Mouse (Mus musculus) heart, embryonic 10.5 days (tissue): ENCODE data around the gene Scml4. TPM values are rescaled to one million over a fixed set of nuclear protein-coding genes. Genes with fewer than 3 reads are reported as not detected.
A peak's percentile ranks its signal among the peaks of the same experiment; 100 is the strongest.

Experiments
- DNase-seq: peaks from one replicate; pipeline ENCODE4 v3.0.0-alpha.2; 2017; ENCODE audit warnings: low spot score
- H3K27ac ChIP-seq: fragments of 300-500 bp; sonication (generic); 2 replicates; pipeline ENCODE4 v1.5.1; 2016; ENCODE audit warnings: mild to moderate bottlenecking
- H3K27me3 ChIP-seq: fragments of 300-500 bp; sonication (generic); 2 replicates; pipeline ENCODE4 v1.6.1; 2016; ENCODE audit warnings: mild to moderate bottlenecking; ENCODE audit not compliant: poor library complexity, insufficient read depth, severe bottlenecking
- H3K36me3 ChIP-seq: fragments of 300-500 bp; sonication (generic); 2 replicates; pipeline ENCODE4 v1.6.1; 2016; ENCODE audit warnings: mild to moderate bottlenecking, moderate library complexity
- H3K4me1 ChIP-seq: fragments of 300-500 bp; sonication (generic); 2 replicates; pipeline ENCODE4 v1.6.1; 2016; ENCODE audit warnings: mild to moderate bottlenecking
- H3K4me3 ChIP-seq: fragments of 300-500 bp; sonication (generic); 2 replicates; pipeline ENCODE4 v1.5.1; 2016; ENCODE audit warnings: mild to moderate bottlenecking, moderate library complexity
- H3K9me3 ChIP-seq: fragments of 300-500 bp; sonication (generic); 2 replicates; pipeline ENCODE4 v1.6.1; 2016; ENCODE audit warnings: mild to moderate bottlenecking, moderate library complexity
- WGBS: fragments of 180-500 bp; shearing (Covaris S2); methylation state at CpG from one replicate; pipeline ENCODE4 v1.1.7; 2016; 5-methylcytosine and 5-hydroxymethylcytosine counted together
- polyA plus RNA-seq: library from polyadenylated mRNA; unstranded; fragments of >200 nt; fragmentation: Nextera tagmentation; extraction: Ambion mirVana; gene quantifications from 2 replicates; pipeline ENCODE4 v1.2.1, GENCODE M21; 2016

Gene Scml4
- polyA plus RNA-seq, 1 experiment from 2014 or later = 1.0 TPM

DNA sequence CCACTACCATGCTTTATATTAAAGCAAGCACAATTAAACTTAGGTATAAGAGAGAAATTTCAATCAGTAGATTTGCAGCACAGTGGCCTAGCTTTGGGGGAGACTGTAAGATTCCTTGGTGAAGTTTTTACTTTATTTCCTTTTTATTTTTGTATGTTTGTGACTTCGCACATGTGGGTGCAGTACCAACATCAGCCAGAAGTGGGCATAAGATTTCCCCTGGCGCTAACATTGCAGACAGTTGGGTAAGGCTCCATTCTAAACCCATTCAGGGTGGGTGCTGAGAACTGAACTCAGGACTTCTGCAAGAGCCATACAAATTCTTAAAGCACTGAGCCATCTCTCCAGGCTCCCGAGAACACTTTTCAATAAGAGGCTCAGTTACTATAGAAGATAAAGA is 82.1 kb downstream of the Scml4 start:
- no peaks in the 10 kb centered on the region for H3K9me3 ChIP-seq
- no peak for DNase-seq
- 78% methylated on average over 3 of the region's 3 CpGs for WGBS

DNA sequence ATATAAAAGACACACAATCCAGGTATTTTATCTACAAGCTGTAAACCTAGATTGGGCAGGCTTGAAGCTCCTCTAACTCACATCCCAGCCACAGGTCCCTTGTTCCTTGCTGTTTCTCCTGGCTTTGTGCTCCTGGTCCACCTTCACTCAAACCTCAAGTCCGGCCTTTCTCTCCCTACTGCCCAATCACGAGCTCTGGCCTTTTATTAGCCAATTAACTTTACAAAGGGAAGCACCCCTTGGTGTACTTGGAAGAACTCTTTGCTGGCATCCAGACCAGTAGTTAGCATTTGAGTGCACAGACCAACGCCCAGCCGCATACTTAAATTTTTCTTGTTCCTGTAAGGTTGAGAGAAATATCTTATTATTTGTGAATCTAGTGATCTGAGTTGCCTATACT is 85.1 kb downstream of the Scml4 start:
- Histone ChIP-seq H3K27me3 (0 out of 2 replicates have a peak, but pooled peaks cover 4% of the 10 kb centered on the region), H3K9me3 (no peaks in the 10 kb centered on the region), H3K36me3 (no peaks in the 10 kb centered on the region), H3K4me1 (peaks cover 32% of the 10 kb centered on the region), H3K27ac (no peak overlapping the region), H3K4me3 (no peak overlapping the region)
- no peak for DNase-seq
- 61% methylated on average over 4 of the region's 4 CpGs for WGBS

More for the DNA sequence above, 82.1 kb downstream of the Scml4 start:
- H3K36me3 ChIP-seq = no peaks in the 10 kb centered on the region
- H3K27me3 ChIP-seq = 0 out of 2 replicates have a peak, but pooled peaks cover 4% of the 10 kb centered on the region
- H3K4me1 ChIP-seq = peaks cover 22% of the 10 kb centered on the region
- no peak overlapping the region for H3K27ac ChIP-seq
- no peak overlapping the region for H3K4me3 ChIP-seq

DNA sequence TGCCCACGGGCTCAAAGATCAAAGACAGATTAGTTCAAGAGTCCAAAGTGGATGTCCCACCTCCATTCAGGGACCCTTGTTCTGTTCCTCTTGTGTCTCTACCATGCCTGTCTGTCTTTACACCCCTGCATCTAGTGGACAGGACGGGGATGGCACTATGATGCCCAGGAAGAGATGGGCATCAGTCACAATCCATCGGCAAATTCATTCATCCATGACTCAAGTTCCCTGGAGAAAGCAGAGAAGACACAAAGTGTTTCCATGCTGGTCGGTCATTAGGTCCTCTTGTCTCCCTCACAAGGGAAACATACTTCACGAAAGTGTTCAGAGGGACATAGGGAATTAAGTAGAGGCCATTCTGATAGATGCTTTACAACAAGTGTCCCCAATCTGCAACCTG is 87.2 kb downstream of the Scml4 start:
- peaks cover 41% of the 10 kb centered on the region for H3K4me1 ChIP-seq
- no peak overlapping the region for H3K4me3 ChIP-seq
- no peaks in the 10 kb centered on the region for H3K9me3 ChIP-seq
- peak; percentile 57 for DNase-seq
- H3K27me3 ChIP-seq = 0 out of 2 replicates have a peak, but pooled peaks cover 4% of the 10 kb centered on the region
- 87% methylated on average over 5 of the region's 5 CpGs for WGBS
- H3K36me3 ChIP-seq = no peaks in the 10 kb centered on the region
- no peak overlapping the region for H3K27ac ChIP-seq

DNA sequence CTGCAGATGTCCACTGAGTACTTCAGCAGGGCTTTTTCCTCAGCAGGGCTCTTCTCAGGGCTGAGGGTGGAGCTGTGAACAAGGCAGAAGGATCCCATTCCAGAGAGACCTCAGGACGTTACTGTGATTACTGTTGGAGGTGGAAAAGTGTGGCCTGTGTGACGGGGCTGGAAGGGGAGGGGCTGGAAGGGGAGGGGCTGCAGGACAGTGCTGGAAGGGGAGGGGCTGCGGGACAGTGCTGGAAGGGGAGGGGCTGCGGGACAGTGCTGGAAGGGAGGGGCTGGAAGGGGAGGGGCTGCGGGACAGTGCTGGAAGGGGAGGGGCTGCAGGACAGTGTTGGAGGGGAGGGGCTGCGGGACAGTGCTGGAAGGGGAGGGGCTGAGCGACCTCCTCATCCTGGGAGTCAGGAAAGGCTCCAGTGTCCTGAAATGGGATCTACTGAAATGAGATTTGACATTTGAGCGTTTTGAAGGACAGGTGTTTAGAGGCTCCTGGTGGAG is 90.1 kb downstream of the Scml4 start:
- Histone ChIP-seq H3K36me3 (no peaks in the 10 kb centered on the region), H3K27me3 (peaks cover 12% of the 10 kb centered on the region; the same call in 1 of the 2 replicates), H3K27ac (peak overlapping the region; percentile 65), H3K4me1 (peaks cover 36% of the 10 kb centered on the region), H3K4me3 (peak overlapping the region; percentile 43), H3K9me3 (no peaks in the 10 kb centered on the region)
- 3% methylated on average over 8 of the region's 8 CpGs for WGBS
- peak; percentile 87 for DNase-seq

DNA sequence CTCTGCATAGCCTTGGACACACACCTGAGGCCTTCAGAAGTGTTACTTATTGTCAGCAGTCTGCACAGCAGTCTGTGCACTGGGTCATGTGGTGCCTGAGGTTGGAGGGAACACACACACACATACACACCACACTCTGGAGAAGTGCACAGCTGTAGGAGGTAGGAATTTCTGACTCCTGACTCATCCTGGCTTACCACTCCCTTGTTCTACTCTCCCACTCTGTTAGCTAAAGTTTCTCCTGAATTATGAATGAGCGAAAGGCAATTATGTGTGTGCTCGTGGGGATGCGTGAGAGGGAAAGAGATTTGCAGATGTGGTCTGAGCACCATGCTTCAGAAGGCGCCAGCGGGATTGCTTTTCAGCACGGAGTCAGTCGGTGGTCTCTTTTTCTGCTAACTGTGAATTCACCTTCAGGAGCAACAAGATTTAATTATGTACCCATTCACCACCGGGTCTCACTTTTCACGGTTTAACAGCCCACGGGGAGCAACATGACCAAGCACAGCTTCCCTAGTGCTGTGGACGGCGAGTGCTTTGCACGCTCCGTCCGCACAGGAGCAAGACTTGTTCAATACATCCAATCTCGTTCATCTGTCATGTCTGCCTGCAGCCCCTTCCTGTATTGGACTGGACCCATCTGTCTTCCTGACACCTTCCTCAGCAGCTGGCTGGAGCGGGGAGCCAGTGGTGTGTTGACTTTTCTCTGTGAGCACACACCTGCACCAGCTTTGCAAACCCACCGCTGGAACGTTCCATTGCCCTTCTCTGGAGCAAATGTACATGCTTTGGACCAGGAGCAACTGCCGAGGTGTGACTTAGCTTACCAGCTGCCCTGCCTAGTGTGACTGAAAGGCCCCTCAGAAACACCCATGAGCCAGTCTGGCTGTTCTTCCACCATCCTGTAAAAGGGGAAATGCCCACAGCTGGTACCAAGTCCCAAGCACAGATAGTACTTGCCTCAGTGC is 91.2 kb downstream of the Scml4 start:
- peaks cover 23% of the 10 kb centered on the region for H3K27me3 ChIP-seq
- peak; percentile 75 for DNase-seq
- no peak overlapping the region for H3K4me3 ChIP-seq
- peaks cover 36% of the 10 kb centered on the region for H3K4me1 ChIP-seq
- H3K27ac ChIP-seq = no peak overlapping the region
- no peaks in the 10 kb centered on the region for H3K36me3 ChIP-seq
- WGBS = 68% methylated on average over 20 of the region's 20 CpGs
- H3K9me3 ChIP-seq = no peaks in the 10 kb centered on the region

DNA sequence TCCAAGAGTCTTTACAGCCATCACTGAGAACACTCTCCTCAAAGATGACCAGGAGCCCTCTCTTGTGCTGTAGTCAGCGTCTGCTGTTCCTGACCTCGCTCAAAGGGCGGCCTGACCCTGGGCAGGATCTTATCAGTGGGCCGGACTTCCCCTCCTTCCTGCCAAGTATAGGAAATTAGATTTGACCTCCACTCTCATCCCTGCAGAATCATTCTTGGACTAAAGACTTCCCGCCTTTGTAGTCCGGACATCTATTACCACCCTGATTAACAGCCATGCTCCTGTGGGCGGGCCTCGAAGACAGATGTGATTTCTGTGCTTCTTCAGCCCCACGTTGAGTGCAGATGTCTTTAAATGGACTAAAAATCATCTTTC is 91.9 kb downstream of the Scml4 start:
- H3K9me3 ChIP-seq = no peaks in the 10 kb centered on the region
- DNase-seq = peak; percentile 69
- 32% methylated on average over 9 of the region's 9 CpGs for WGBS
- H3K4me3 ChIP-seq = no peak overlapping the region
- H3K4me1 ChIP-seq = peaks cover 36% of the 10 kb centered on the region
- no peak overlapping the region for H3K27ac ChIP-seq
- H3K36me3 ChIP-seq = no peaks in the 10 kb centered on the region
- H3K27me3 ChIP-seq = peaks cover 25% of the 10 kb centered on the region

DNA sequence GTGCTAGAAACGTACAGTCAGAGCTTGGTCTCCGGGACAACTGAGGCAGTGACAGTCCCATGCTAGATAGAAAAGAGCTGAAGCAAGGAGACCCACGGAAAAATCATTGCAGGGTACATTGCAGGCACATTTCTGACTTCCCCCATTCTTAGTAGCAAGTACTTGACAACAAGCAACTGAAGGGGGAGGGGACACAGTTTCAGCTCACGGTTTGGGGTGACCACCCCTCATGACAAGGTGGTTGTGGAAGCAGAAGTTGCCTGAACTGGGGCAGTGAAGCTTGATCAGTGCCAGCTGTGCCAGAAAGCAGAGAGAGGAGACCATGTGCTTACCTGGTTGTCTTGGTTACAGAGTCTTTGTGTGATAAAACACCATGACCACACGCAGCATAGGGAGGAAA is 93.4 kb downstream of the Scml4 start:
- DNase-seq = no peak
- WGBS = 71% methylated on average over 5 of the region's 5 CpGs
- no peak overlapping the region for H3K4me3 ChIP-seq
- no peak overlapping the region for H3K27ac ChIP-seq
- peaks cover 38% of the 10 kb centered on the region for H3K4me1 ChIP-seq
- no peaks in the 10 kb centered on the region for H3K9me3 ChIP-seq
- no peaks in the 10 kb centered on the region for H3K36me3 ChIP-seq
- H3K27me3 ChIP-seq = peaks cover 30% of the 10 kb centered on the region

DNA sequence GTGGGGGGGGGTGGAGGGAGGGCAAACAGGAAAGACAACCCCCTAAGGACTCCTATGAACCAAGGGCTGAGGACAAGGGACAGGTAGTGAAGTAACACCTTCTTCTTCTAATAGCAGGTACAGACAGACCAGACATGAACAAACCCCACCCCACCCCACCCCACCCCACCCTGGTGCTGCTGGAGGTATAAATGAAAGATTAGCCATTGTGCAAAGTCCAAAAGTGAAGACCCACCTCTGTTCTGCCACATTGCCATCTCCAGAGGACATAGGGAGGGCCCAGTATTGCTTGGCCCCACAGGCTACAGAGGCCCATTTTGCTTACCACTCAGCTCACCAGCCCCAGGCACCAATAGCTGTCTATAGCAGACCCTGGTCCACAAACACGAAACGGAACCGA is 95.0 kb downstream of the Scml4 start:
- H3K4me3 ChIP-seq = no peak overlapping the region
- H3K27ac ChIP-seq = no peak overlapping the region
- no peaks in the 10 kb centered on the region for H3K9me3 ChIP-seq
- DNase-seq = no peak
- peaks cover 25% of the 10 kb centered on the region for H3K4me1 ChIP-seq
- peaks cover 34% of the 10 kb centered on the region for H3K27me3 ChIP-seq
- H3K36me3 ChIP-seq = no peaks in the 10 kb centered on the region
- WGBS = 93% methylated on average over 3 of the region's 3 CpGs

DNA sequence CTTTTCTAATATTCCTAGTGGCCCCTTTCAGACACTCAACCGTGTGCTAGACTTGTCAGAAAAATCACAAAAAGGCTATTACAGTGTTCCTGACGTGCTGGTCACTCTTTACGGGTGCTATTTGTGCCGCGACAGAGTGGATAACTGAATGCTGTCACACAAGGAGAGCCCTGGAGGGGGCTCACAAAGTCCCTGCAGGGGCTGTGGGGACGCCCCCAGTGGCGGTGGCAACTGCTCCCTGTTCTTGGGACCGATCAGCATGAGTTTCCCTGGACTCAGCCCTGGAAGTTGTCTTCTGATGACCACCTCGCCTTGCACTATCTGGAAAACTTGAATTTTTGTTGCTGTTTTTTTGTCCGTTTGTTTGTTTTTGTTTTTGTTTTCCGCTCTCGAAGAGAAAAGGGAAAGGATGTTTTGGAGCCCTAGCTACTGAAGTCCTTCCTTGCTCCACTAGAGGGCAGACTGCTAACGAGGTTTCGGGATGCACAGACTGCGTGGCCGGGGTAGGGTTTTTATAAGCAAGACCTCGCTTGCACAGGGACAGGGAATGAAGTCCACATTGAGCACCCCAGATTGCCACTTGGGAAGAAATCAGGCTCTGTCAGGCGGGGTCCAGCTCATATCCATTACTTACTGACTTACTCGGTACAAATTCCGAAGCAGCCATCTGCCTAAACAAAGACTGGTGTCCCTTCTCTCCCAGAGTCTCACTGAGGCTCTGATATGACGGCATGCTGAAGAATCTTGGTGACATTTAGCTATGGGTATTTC is 97.9 kb downstream of the Scml4 start:
- 9% methylated on average over 21 of the region's 21 CpGs for WGBS
- peak; percentile 83 for DNase-seq

DNA sequence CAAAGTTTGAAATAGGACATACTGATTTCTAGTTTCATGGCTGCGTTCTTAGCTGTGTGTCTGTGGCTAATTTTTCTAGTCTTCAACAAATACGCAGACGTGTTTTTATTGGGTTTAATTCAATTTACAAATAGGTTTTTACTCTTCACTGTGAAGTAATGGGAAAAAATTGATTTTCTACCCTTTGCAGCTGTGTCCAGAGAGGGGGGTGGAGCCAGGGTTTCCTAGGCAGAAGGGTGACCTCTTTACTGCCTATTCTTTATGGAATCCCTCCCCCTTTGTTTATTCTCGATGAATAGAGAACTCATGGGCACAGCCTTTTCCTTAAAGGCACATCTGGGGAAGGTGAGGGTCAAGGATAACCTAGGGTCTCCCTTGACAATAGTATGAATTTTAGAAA is 98.5 kb downstream of the Scml4 start:
- Histone ChIP-seq H3K27me3 (peaks cover 34% of the 10 kb centered on the region), H3K4me3 (no peak overlapping the region), H3K4me1 (peaks cover 9% of the 10 kb centered on the region; the same call in 1 of the 2 replicates), H3K9me3 (no peaks in the 10 kb centered on the region), H3K27ac (no peak overlapping the region; the same call in 1 of the 2 replicates), H3K36me3 (no peaks in the 10 kb centered on the region)
- DNase-seq = no peak
- WGBS = 79% methylated on average over 4 of the region's 4 CpGs

More for the DNA sequence above, 97.9 kb downstream of the Scml4 start:
- no peaks in the 10 kb centered on the region for H3K36me3 ChIP-seq
- H3K27ac ChIP-seq = no peak overlapping the region; the same call in 1 of the 2 replicates
- H3K9me3 ChIP-seq = no peaks in the 10 kb centered on the region
- peaks cover 9% of the 10 kb centered on the region; the same call in 1 of the 2 replicates for H3K4me1 ChIP-seq
- H3K27me3 ChIP-seq = peaks cover 34% of the 10 kb centered on the region
- H3K4me3 ChIP-seq = peak overlapping the region; percentile 53

DNA sequence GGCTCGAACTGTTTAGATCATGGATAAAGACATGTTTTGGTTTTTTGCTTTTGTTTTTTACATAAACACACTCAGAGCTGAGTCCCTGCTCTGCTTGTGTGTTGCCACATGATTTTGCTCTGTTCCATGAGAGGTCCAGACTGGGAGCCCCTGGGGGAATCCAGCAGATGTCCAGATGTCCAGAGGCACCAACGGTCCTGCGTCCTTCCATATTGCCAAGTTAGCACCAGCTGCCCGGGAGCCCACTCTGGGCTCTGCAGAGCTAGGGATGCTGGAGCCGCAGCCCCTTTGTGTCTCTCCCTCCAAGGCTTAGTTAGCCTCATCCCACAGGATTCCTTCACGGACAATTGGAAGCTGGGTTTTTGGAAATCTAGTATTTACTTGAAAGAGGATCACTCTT is 101.6 kb downstream of the Scml4 start:
- 76% methylated on average over 6 of the region's 6 CpGs for WGBS
- DNase-seq = no peak
- Histone ChIP-seq H3K36me3 (no peaks in the 10 kb centered on the region), H3K4me3 (no peak overlapping the region), H3K9me3 (no peaks in the 10 kb centered on the region), H3K27ac (peak overlapping the region; percentile 5; the same call in 1 of the 2 replicates), H3K4me1 (peaks cover 9% of the 10 kb centered on the region; the same call in 1 of the 2 replicates), H3K27me3 (peaks cover 11% of the 10 kb centered on the region; the same call in 1 of the 2 replicates)

DNA sequence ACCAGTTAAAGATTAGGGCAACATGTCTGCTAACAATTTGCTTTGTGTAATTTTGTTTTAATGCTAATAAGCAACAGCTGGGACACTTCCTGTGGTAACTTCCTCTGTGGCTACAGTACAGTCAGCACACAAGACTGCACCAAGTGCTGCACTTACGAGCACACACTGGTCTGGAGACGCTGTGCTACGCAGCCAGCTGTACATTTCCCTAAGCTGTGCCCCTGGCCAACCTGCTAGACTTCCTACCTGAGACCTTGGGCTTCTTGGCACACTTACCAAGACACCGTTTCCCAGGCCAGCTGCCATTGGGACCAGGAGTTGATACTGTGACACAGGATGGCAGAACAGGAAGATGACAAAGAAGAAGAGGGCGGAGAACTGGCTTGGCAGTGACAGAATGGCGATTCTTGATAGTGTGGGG is 102.0 kb downstream of the Scml4 start:
- H3K36me3 ChIP-seq = no peaks in the 10 kb centered on the region
- H3K27me3 ChIP-seq = peaks cover 7% of the 10 kb centered on the region; the same call in 1 of the 2 replicates
- H3K4me3 ChIP-seq = no peak overlapping the region
- H3K4me1 ChIP-seq = peaks cover 9% of the 10 kb centered on the region; the same call in 1 of the 2 replicates
- DNase-seq = no peak
- H3K9me3 ChIP-seq = no peaks in the 10 kb centered on the region
- 83% methylated on average over 6 of the region's 6 CpGs for WGBS
- H3K27ac ChIP-seq = peak overlapping the region; percentile 5; the same call in 1 of the 2 replicates
